Mouse (Mus musculus): Measurements from ENCODE around the gene Tipin. TPM values are rescaled to one million over a fixed set of nuclear protein-coding genes. Genes with fewer than 3 reads are reported as not detected.
A peak's percentile ranks its signal among the peaks of the same experiment; 100 is the strongest.
"Not testable (repeated sequence)": the region's sequence is repeated elsewhere in the genome, so short reads cannot be mapped to it uniquely, and the experiment has no call there.

Gene Tipin
- polyA plus RNA-seq, 1 experiment from 2014 or later = 56.3 TPM

DNA sequence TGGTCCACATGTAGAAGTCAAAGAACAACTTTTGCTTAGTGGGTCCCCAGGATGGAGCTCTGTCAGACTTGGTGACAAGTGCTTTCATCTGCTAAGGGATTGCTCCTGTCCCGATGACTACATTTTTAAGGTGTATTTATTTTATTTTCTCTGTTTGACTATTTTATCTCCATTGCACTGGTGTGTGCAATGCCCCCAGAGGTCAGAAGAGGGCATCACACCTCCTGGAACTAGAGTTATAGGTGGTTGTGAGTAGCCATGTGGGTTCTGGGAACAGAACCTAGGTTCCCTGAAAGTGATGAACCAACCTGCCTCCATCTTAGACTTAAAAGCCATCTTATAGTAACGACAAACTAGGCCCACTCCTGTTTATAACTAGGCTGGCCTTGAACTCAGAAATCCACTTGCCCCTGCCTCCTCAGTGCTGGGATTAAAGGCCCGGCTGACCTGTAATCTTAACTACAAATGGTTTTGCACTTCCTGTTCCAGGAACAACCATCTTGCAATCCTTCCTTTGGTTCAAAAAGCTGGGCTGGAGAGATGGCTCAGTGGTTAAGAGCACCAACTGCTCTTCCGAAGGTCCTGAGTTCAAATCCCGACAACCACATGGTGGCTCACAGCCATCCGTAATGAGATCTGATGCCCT is 2.6 kb upstream of the Tipin start:
- Histone ChIP-seq H3K9ac (ENCODE audit: low read depth, low read length) (no peak overlapping the region), H3K36me3 (ENCODE audit: control insufficient read depth, insufficient read depth, low read length) (no peaks in the 10 kb centered on the region), H3K4me1 (ENCODE audit: control insufficient read depth, insufficient read depth, low read length) (peaks cover 9% of the 10 kb centered on the region), H3K4me2 (ENCODE audit: low read length) (no peak overlapping the region), H3K4me3 (ENCODE audit: low read depth, low read length) (no peak overlapping the region), H3K27ac (ENCODE audit: low read length) (no peak overlapping the region), H3K27me3 (ENCODE audit: control insufficient read depth, insufficient read depth, low read depth, low read length) (no peaks in the 10 kb centered on the region), H3K9me3 (replicated peaks; ENCODE audit: control insufficient read depth, low read length, poor library complexity, severe bottlenecking) (no peaks in the 10 kb centered on the region)
- WGBS = 97% methylated on average over 6 of the region's 6 CpGs
- ATAC-seq = no peak

DNA sequence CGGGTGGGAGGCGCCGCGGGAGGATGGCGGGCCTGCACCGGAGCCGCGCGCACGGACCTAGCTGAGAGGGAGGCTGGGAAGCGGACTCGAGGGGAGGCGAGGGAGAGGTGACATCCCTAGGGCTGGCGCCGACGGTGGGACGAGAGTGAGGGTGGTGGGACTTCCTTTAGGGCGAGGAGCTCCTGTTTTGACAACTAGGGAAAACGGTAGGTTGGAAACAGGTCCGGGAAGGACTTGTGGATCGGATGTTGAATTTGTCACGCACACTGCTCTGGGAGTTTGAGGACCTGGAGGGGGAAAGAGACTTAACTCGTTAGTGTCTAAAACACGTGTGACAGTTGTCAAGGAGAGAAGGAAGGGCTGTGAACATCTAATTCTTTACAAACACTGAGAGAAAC is 399 bp downstream of the Tipin start:
- Histone ChIP-seq H3K9me3 (replicated peaks; ENCODE audit: control insufficient read depth, low read length, poor library complexity, severe bottlenecking) (no peaks in the 10 kb centered on the region), H3K4me3 (ENCODE audit: low read depth, low read length) (peak overlapping the region; percentile 93), H3K36me3 (ENCODE audit: control insufficient read depth, insufficient read depth, low read length) (no peaks in the 10 kb centered on the region), H3K27me3 (ENCODE audit: control insufficient read depth, insufficient read depth, low read depth, low read length) (no peaks in the 10 kb centered on the region), H3K27ac (ENCODE audit: low read length) (peak overlapping the region; percentile 85), H3K9ac (ENCODE audit: low read depth, low read length) (peak overlapping the region; percentile 91), H3K4me1 (ENCODE audit: control insufficient read depth, insufficient read depth, low read length) (peaks cover 9% of the 10 kb centered on the region), H3K4me2 (ENCODE audit: low read length) (peak overlapping the region; percentile 74)
- WGBS = under 1% methylated on average over 23 of the region's 24 CpGs
- ATAC-seq = peak; percentile 89

DNA sequence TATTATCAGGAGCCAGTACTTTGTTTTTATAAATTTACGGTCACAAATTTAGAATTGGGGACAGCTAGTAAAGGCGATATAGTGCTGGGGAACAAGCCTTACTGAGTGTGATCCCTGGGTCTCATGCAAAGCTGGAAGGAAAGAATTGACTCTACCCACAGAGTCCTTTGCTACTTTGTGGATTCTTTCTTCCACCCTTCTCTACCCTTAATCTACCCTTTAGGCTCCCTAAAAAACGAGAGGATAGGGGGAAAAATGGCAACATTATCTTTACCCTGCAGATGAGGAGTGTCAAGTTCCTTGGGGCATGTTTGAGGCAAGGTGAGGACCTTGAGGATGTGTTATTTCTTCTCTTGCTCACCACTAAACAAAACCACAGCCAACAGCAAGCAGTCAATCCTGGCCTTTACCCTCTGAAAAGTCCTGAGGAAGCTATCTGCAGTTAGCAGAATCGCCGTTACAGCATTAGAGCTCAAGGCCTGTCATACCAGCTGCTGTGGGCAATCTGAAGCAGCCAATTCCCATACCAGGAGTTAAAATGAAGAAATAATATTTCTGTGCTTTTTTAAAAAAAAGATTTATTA is 1.1 kb downstream of the Tipin start:
- H3K4me3 ChIP-seq (ENCODE audit: low read depth, low read length) = peak overlapping the region; percentile 93; the same call in 1 of the 2 replicates
- H3K4me1 ChIP-seq (ENCODE audit: control insufficient read depth, insufficient read depth, low read length) = peaks cover 9% of the 10 kb centered on the region
- H3K4me2 ChIP-seq (ENCODE audit: low read length) = peak overlapping the region; percentile 74
- no peaks in the 10 kb centered on the region for H3K36me3 ChIP-seq (ENCODE audit: control insufficient read depth, insufficient read depth, low read length)
- H3K9ac ChIP-seq (ENCODE audit: low read depth, low read length) = no peak overlapping the region
- ATAC-seq = no peak
- H3K27ac ChIP-seq (ENCODE audit: low read length) = no peak overlapping the region
- no peaks in the 10 kb centered on the region for H3K27me3 ChIP-seq (ENCODE audit: control insufficient read depth, insufficient read depth, low read depth, low read length)
- no peaks in the 10 kb centered on the region for H3K9me3 ChIP-seq (replicated peaks; ENCODE audit: control insufficient read depth, low read length, poor library complexity, severe bottlenecking)
- WGBS = 68% methylated on average over 5 of the region's 5 CpGs

GRCm38 (mm10) chr9:64303086-64303485 is 21.7 kb downstream of the Tipin start:
- H3K9me3 ChIP-seq (replicated peaks; ENCODE audit: control insufficient read depth, low read length, poor library complexity, severe bottlenecking); H3K4me1 ChIP-seq (ENCODE audit: control insufficient read depth, insufficient read depth, low read length); ATAC-seq; H3K9ac ChIP-seq (ENCODE audit: low read depth, low read length); H3K27me3 ChIP-seq (ENCODE audit: control insufficient read depth, insufficient read depth, low read depth, low read length); H3K4me2 ChIP-seq (ENCODE audit: low read length); H3K27ac ChIP-seq (ENCODE audit: low read length); H3K4me3 ChIP-seq (ENCODE audit: low read depth, low read length): not testable (repeated sequence)
- WGBS = 92% methylated on average over 4 of the region's 4 CpGs
- peaks cover 10% of the 10 kb centered on the region for H3K36me3 ChIP-seq (ENCODE audit: control insufficient read depth, insufficient read depth, low read length)

DNA sequence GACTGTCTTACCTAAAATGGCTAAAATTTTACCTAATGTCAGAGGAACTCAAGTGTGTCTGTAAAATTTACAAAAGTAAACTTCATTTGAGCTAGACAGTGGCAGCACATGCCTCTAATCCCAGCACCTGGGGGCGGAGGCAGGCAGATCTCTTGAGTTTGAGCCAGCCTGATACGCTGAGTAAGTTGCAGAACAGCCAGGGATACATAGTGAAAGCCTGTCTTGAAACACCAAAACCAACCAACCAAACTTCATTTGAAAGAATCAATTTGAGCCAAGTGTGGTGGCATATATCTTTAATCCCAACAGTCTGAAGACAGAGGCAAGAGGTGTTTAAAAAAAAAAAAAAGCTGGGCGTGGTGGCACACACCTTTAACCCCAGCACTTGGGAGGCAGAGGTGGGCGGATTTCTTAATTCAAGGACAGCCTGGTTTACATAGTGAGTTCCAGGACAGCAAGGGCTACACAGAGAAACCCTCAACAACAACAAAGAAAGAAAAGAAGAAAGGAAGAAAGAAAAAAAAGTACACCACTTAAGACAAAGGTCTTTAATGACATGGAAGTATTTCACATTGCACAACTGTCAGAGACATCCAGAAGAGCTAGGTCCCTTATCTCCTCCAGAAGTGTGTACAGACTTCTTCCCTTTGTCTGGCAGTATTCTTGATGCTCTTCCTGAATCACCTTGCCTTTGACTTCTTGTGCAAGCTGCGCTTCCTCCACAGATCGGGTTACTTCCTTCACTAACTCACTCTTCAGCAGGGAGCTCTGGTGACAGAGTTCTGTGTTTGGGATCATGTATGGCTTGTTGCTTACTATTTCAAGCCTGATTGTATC is 25.3 kb downstream of the Tipin start:
- no peak for ATAC-seq
- Histone ChIP-seq H3K36me3 (ENCODE audit: control insufficient read depth, insufficient read depth, low read length) (peaks cover 16% of the 10 kb centered on the region), H3K9ac (ENCODE audit: low read depth, low read length) (no peak overlapping the region), H3K4me1 (ENCODE audit: control insufficient read depth, insufficient read depth, low read length) (no peaks in the 10 kb centered on the region), H3K9me3 (replicated peaks; ENCODE audit: control insufficient read depth, low read length, poor library complexity, severe bottlenecking) (no peaks in the 10 kb centered on the region), H3K4me3 (ENCODE audit: low read depth, low read length) (no peak overlapping the region), H3K27me3 (ENCODE audit: control insufficient read depth, insufficient read depth, low read depth, low read length) (no peaks in the 10 kb centered on the region), H3K4me2 (ENCODE audit: low read length) (no peak overlapping the region), H3K27ac (ENCODE audit: low read length) (no peak overlapping the region)
- WGBS = 90% methylated on average over 6 of the region's 6 CpGs

DNA sequence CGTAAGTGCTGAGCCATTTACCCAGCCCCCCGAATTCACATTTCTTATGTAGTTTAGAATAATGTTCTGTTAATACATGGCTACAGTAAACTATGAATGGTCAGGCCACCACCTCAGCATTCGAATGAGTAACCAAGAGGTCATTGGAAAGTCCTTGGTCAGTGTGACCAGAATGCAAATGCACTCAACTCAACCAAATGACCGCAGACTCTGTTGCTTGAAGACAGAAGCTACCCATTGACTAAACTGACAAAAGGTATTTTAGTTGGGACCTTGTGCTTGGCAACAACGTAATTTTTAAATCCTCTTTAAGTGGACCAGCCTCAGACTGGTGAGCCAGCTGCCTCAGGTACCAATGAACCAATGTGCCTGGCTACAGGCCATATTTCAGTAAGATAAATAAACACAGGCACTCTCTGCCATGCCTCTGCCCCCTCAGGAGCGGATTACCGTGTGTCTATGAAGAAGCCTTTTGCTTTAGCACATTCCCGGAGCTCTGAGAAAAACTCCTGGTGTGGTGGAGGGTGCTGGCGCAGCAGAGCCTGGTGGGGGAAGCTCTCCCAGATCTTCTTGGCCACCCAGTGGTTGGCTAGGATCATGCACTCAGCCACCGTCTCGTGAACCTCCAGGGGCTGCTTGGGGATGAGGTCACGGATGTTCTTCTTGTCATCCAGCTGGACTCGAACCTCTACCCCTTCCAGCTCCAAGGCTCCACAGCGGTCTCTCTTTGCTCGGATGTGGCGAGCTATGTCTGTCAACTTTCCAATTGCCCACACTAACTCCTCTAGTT is 29.8 kb downstream of the Tipin start:
- H3K36me3 ChIP-seq (ENCODE audit: control insufficient read depth, insufficient read depth, low read length) = peaks cover 14% of the 10 kb centered on the region
- no peaks in the 10 kb centered on the region for H3K27me3 ChIP-seq (ENCODE audit: control insufficient read depth, insufficient read depth, low read depth, low read length)
- no peak overlapping the region for H3K4me3 ChIP-seq (ENCODE audit: low read depth, low read length)
- no peak for ATAC-seq
- no peak overlapping the region for H3K4me2 ChIP-seq (ENCODE audit: low read length)
- WGBS = 81% methylated on average over 16 of the region's 16 CpGs
- no peaks in the 10 kb centered on the region for H3K9me3 ChIP-seq (replicated peaks; ENCODE audit: control insufficient read depth, low read length, poor library complexity, severe bottlenecking)
- no peak overlapping the region for H3K9ac ChIP-seq (ENCODE audit: low read depth, low read length)
- H3K4me1 ChIP-seq (ENCODE audit: control insufficient read depth, insufficient read depth, low read length) = no peaks in the 10 kb centered on the region
- H3K27ac ChIP-seq (ENCODE audit: low read length) = no peak overlapping the region

GRCm38 (mm10) chr9:64312128-64312527 is 30.7 kb downstream of the Tipin start:
- Histone ChIP-seq H3K27me3 (ENCODE audit: control insufficient read depth, insufficient read depth, low read depth, low read length) (no peaks in the 10 kb centered on the region), H3K27ac (ENCODE audit: low read length) (no peak overlapping the region), H3K4me1 (ENCODE audit: control insufficient read depth, insufficient read depth, low read length) (no peaks in the 10 kb centered on the region), H3K9ac (ENCODE audit: low read depth, low read length) (no peak overlapping the region), H3K36me3 (ENCODE audit: control insufficient read depth, insufficient read depth, low read length) (peaks cover 16% of the 10 kb centered on the region), H3K9me3 (replicated peaks; ENCODE audit: control insufficient read depth, low read length, poor library complexity, severe bottlenecking) (no peaks in the 10 kb centered on the region), H3K4me3 (ENCODE audit: low read depth, low read length) (no peak overlapping the region), H3K4me2 (ENCODE audit: low read length) (no peak overlapping the region)
- WGBS = 37% methylated on average over 1 of the region's 1 CpGs
- no peak for ATAC-seq

DNA sequence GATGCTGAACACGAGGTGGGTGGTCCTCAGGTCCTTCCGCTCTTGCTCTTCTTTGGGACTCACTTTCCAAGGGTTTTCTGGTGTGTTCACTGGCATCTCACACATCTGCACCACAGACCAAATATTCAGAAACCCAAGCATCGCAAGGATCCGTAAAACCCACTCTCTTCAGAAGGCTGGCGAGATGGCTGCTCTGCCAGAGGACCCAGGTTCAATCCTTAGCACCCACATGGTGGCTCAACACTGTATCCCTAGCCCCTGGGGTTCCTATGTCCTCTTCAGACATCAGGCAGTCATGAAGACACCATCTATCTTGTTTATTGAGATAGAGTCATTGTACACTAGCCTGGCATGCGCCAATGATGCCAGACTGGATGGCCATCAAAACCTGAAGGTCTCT is 33.3 kb downstream of the Tipin start:
- no peak overlapping the region for H3K9ac ChIP-seq (ENCODE audit: low read depth, low read length)
- 93% methylated on average over 6 of the region's 6 CpGs for WGBS
- H3K27ac ChIP-seq (ENCODE audit: low read length) = no peak overlapping the region
- H3K4me3 ChIP-seq (ENCODE audit: low read depth, low read length) = no peak overlapping the region
- peaks cover 18% of the 10 kb centered on the region; the same call in 1 of the 2 replicates for H3K36me3 ChIP-seq (ENCODE audit: control insufficient read depth, insufficient read depth, low read length)
- no peak overlapping the region for H3K4me2 ChIP-seq (ENCODE audit: low read length)
- no peaks in the 10 kb centered on the region for H3K9me3 ChIP-seq (replicated peaks; ENCODE audit: control insufficient read depth, low read length, poor library complexity, severe bottlenecking)
- H3K4me1 ChIP-seq (ENCODE audit: control insufficient read depth, insufficient read depth, low read length) = no peaks in the 10 kb centered on the region
- H3K27me3 ChIP-seq (ENCODE audit: control insufficient read depth, insufficient read depth, low read depth, low read length) = no peaks in the 10 kb centered on the region
- no peak for ATAC-seq
